In the genomic region with DNA sequence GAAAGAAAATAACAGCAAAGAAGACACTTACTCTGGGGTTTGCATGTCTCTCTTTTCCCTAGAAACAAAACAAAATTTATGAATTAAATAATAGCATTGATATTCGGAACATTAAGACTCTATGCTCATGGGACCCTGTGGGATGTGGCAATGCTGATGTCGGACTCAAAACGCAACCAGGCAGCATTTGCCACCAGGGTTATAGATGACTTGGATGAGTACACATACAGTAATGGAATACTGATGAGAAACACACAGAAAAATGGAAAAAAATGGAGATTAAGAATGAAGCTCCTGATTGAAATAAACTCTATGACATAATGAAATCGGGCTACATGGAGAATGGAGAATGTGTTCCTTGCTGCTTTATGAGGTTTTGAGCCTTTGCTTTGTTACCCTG, we compare ENCODE assay signal across 14 mouse cellular contexts.
"Had no signal": no experiment of that assay in that cellular context is flagged by ENCODE, and none has a peak within 500 bp of the region (broad histone marks: within the 10 kb centered on the region; RNA-seq: fewer than 3 reads in every experiment).

No protein-coding gene starts in this region.

- H3K9me3 ChIP-seq: megakaryocyte, embryonic 14.5 days; midbrain, embryonic 13.5 days; neural tube, embryonic 12.5 days; stomach, embryonic 15.5 days had no signal

- H3K9ac ChIP-seq: lung, embryonic 14.5 days; midbrain, embryonic 13.5 days; neural tube, embryonic 12.5 days; stomach, embryonic 15.5 days had no signal

- ATAC-seq: midbrain, embryonic 13.5 days had no signal

- H3K27ac ChIP-seq: macrophage; midbrain, embryonic 13.5 days; neural tube, embryonic 12.5 days; stomach, embryonic 15.5 days; stomach, postnatal 0 days had no signal

- H3K36me3 ChIP-seq: neural tube, embryonic 12.5 days; stomach, embryonic 15.5 days had no signal

- H3K4me2 ChIP-seq: lung, embryonic 14.5 days; midbrain, embryonic 13.5 days; neural tube, embryonic 12.5 days; stomach, embryonic 15.5 days had no signal

- H3K4me1 ChIP-seq: neural tube, embryonic 12.5 days; stomach, embryonic 15.5 days had no signal

- H3K4me3 ChIP-seq: megakaryocyte, embryonic 14.5 days; midbrain, embryonic 13.5 days; neural tube, embryonic 12.5 days; stomach, embryonic 15.5 days had no signal

- H3K27me3 ChIP-seq: megakaryocyte, embryonic 14.5 days; midbrain, embryonic 13.5 days; neural tube, embryonic 12.5 days; stomach, embryonic 15.5 days had no signal

- DNase-seq: lung, adult 18-20 months; lung, embryonic 14.5 days; lung, postnatal 14 days; lung, postnatal 36 days; right cerebral cortex, postnatal 14 days; thymus, adult 2 months; thymus, postnatal 25 days; thymus, postnatal 4 days had no signal
